Mouse (Mus musculus) kidney, adult 2 months (tissue): ENCODE measurements around the gene Cbx2. TPM values are rescaled to one million over a fixed set of nuclear protein-coding genes. Genes with fewer than 3 reads are reported as not detected.

ENCODE experiments used
- DNase-seq: peaks from one replicate; pipeline ENCODE4 v3.0.0; 2021
- H3K27ac ChIP-seq: fragments of 200-500 bp; 2 replicates; pipeline ENCODE4 v1.5.1; 2012; ENCODE audit warnings: low read depth, low read length, control low read depth, inconsistent platforms; ENCODE audit not compliant: insufficient read depth
- H3K27me3 ChIP-seq: fragments of 200-500 bp; replicated peaks from 2 replicates; pipeline ENCODE4 v1.6.1; 2012; ENCODE audit warnings: mild to moderate bottlenecking, moderate library complexity, low read length, inconsistent platforms; ENCODE audit not compliant: control insufficient read depth, insufficient read depth
- H3K36me3 ChIP-seq: fragments of 200-500 bp; 2 replicates; pipeline ENCODE4 v1.6.1; 2012; ENCODE audit warnings: mild to moderate bottlenecking, moderate library complexity, low read length, inconsistent platforms; ENCODE audit not compliant: control insufficient read depth, insufficient read depth
- H3K4me1 ChIP-seq: fragments of 200-500 bp; 2 replicates; pipeline ENCODE4 v1.6.1; 2011; ENCODE audit warnings: low read length; ENCODE audit not compliant: control insufficient read depth, insufficient read depth
- H3K4me3 ChIP-seq: fragments of 200-500 bp; 2 replicates; pipeline ENCODE4 v1.5.1; 2011; ENCODE audit warnings: mild to moderate bottlenecking, low read depth, low read length, control low read depth; ENCODE audit not compliant: insufficient read depth
- CTCF ChIP-seq: fragments of 200-500 bp; conservative IDR thresholded peaks from 2 replicates; pipeline ENCODE4 v1.5.1; 2011; ENCODE audit warnings: low read depth, mild to moderate bottlenecking, control low read depth, low read length, moderate library complexity, mixed read lengths; ENCODE audit not compliant: insufficient read depth, insufficient read length
- POLR2A ChIP-seq: fragments of 200-500 bp; IDR thresholded peaks from one replicate; pipeline ENCODE4 v1.6.1; 2011; ENCODE audit warnings: low read depth, low read length, control low read depth
- WGBS: fragments of 180-500 bp; shearing (Covaris S2); methylation state at CpG from one replicate; pipeline ENCODE4 v1.1.7; 2018; 5-methylcytosine and 5-hydroxymethylcytosine counted together
- polyA plus RNA-seq: library from polyadenylated mRNA; depleted of rRNA; stranded (reverse); fragments of >200 nt; gene quantifications from 2 replicates; pipeline ENCODE4 v1.2.3, GENCODE M21; 2012; rRNA removed

Cbx2 gene
- polyA plus RNA-seq, 1 experiment = 3.5 TPM

GRCm38 (mm10) chr11:119079445-119079837, 56.7 kb downstream of the Cbx2 start:
- Histone ChIP-seq H3K4me3 (no peak overlapping the region), H3K27ac (no peak overlapping the region), H3K4me1 (peaks cover 29% of the 10 kb centered on the region), H3K36me3 (peaks cover 6% of the 10 kb centered on the region; the same call in 1 of the 2 replicates), H3K27me3 (no peaks in the 10 kb centered on the region)
- WGBS = 56% methylated on average over 7 of the region's 7 CpGs
- TF ChIP-seq POLR2A (no peak), CTCF (no peak)
- DNase-seq = no peak

GRCm38 (mm10) chr11:119080461-119081147, 57.8 kb downstream of the Cbx2 start:
- WGBS = 85% methylated on average over 33 of the region's 33 CpGs
- TF ChIP-seq CTCF = no peak
- no peak for TF ChIP-seq POLR2A
- Histone ChIP-seq H3K4me3 (no peak overlapping the region), H3K4me1 (peaks cover 30% of the 10 kb centered on the region), H3K27ac (no peak overlapping the region), H3K36me3 (peaks cover 6% of the 10 kb centered on the region; the same call in 1 of the 2 replicates), H3K27me3 (no peaks in the 10 kb centered on the region)
- no peak for DNase-seq

Other genes starting within 250 kb of the Cbx2 start
- 0.27 TPM in 2 replicates for gene Rbfox3, start 111.4 kb upstream of the Cbx2 start, polyA plus RNA-seq
- gene Enpp7, start 34.8 kb upstream of the Cbx2 start, polyA plus RNA-seq = not detected in 2 replicates
- 2.1 and 2.7 TPM in 2 replicates for gene Cbx8, start 18.0 kb downstream of the Cbx2 start, polyA plus RNA-seq
- 9.3 and 10.6 TPM in 2 replicates for gene Cbx4, start 63.3 kb downstream of the Cbx2 start, polyA plus RNA-seq
- gene Tbc1d16, start 205.5 kb downstream of the Cbx2 start, polyA plus RNA-seq = 25.2 and 31.5 TPM in 2 replicates
- gene Ccdc40, start 205.6 kb downstream of the Cbx2 start, polyA plus RNA-seq = 0.27 and 0.30 TPM in 2 replicates
- gene Gaa, start 244.9 kb downstream of the Cbx2 start, polyA plus RNA-seq = 152 and 171 TPM in 2 replicates